Mouse (Mus musculus): ENCODE results near the gene Rbck1.

Rbck1 gene

GRCm38 (mm10) chr2:152344361-152344760 lies 11.9 kb upstream of the Rbck1 start:
- DNase-seq (ENCODE audit: low read depth, low spot score), result no peak

GRCm38 (mm10) chr2:152343329-152344213 lies 11.1 kb upstream of the Rbck1 start, which contains the start of gene Trib3:
TSS of gene Trib3 (minus strand) at chr2:152344032.
- no peak for DNase-seq (ENCODE audit: low read depth, low spot score)

GRCm38 (mm10) chr2:152339631-152340179 lies 7.3 kb upstream of the Rbck1 start:
- no peak for DNase-seq (ENCODE audit: low read depth, low spot score)

DNA sequence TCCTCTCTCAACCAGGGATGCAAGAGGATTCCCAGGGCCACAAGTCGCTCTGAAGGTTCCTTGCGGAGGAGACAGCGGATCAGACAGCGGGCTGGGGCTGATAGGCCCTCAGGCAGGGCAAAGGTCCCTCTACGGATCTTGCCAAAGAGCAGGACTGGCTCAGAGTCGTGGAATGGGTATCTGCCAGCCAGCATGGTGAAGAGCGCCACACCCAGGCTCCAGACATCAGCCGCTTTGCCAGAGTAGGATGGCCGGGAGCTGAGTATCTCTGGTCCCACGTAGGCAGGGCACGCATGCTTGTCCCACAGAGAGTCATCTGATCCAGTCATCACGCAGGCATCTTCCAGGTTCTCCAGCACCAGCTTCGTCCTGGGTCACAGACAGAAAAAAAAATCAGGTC lies 5.9 kb upstream of the Rbck1 start:
- no peak for DNase-seq (ENCODE audit: low read depth, low spot score)

DNA sequence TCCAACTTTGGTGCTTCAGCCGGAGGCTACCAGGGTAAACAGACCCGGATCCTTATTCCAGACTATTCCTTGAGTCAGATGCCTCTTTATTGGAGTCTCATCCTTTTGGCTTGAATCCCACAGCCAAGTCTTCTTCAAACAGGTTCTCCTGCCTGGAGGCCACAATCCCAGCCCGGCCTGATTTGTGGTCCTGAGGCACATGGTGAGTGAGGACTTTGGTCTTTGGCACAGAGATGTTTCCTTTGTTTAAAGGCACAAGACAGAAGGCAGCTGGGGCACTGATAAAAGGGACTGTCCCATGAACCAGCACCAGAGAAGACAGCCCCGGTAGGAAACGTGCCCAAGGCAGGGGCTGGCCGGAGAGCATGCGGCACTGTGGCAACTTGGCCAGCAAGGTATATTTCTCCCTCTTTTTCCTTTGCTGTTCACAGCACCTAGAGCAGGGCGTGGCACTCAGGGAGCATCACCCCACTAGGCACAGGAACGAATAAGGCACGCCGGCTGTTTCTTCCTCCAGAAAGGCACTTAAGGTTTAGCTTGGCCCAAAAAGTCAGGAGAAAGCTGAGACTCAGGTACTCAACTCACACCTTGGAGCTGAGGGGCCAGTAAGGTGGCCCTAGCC lies 5.2 kb upstream of the Rbck1 start:
- no peak for DNase-seq (ENCODE audit: low read depth, low spot score)

GRCm38 (mm10) chr2:152336856-152337255 lies 4.4 kb upstream of the Rbck1 start:
- DNase-seq (ENCODE audit: low read depth, low spot score), result no peak

- DNase-seq (ENCODE audit: low read depth, low spot score), result no peak
These were observed 2.9 kb upstream of the Rbck1 start for GRCm38 (mm10) chr2:152335289-152335820.

- DNase-seq (ENCODE audit: low read depth, low spot score), result no peak
These were observed 1.0 kb upstream of the Rbck1 start for GRCm38 (mm10) chr2:152333345-152334006.

DNA sequence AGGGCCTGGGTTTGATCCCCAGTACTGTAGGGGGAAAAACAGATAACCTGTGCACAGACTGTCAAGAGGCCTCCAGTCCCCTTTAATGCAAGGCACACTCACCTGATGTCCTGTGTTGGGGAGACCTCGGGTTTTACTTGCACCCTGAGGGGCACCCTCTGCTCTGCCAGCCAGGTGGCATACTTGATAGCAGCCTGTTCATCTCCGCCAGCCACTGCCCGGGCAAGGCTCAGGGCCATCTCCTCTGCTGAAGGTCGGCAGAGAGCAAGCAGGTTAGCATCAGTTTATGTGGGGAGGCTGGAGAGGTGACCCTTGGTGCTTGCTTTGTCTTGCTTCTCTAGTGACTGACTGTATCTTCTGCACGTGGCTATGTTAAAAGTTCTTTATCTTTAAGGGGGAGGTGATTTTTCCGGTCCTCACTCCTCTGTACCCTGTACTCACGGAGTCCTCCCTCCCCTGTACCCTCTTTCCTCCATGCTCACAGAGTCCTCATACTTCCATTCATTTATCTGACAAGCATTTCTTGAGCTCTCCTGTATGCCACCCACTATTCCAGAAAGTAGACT lies 1.5 kb downstream of the Rbck1 start:
- DNase-seq (ENCODE audit: low read depth, low spot score), result no peak

- DNase-seq (ENCODE audit: low read depth, low spot score), result no peak
These were observed 4.5 kb downstream of the Rbck1 start for GRCm38 (mm10) chr2:152327980-152328379.

DNA sequence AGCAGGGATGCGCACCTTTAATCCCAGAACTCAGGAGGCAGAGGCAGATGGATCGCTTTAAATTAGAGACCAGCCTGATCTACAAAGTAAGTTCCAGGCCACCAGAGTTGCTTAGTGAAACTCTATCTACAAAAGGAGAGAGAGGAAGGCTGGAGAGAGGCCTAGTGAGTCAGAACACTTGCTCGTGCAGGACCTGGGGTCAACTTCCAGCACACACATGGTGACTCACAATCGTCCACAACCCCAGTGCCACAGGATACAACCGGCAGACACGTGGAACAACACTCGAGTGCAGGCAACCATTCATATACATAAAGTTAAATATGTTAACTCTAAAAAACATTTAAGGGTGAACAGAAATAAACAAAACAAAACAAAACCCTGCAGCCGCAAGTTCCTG lies 5.8 kb downstream of the Rbck1 start:
- DNase-seq (ENCODE audit: low read depth, low spot score), result no peak

DNA sequence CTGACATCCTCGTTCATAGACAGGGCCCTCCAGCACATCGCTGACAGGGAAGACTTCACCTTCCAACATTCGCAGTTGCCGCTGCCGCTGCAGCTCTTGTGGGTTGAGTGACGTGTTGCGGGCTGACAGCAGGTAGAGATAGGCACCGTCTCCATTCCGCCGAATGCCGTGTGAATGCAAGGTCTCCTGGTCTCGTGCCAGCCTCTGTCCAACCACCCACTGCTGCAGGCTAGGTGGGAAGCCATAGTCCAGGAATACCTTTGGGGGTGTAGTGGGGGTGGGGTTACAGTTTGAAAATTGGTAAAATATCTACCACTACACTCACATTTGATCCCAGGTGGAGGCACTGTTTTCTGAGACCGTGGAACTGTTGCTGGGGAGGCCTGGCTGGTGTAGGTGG lies 6.3 kb downstream of the Rbck1 start:
- no peak for DNase-seq (ENCODE audit: low read depth, low spot score)

GRCm38 (mm10) chr2:152324842-152325241 lies 7.6 kb downstream of the Rbck1 start:
- no peak for DNase-seq (ENCODE audit: low read depth, low spot score)

DNA sequence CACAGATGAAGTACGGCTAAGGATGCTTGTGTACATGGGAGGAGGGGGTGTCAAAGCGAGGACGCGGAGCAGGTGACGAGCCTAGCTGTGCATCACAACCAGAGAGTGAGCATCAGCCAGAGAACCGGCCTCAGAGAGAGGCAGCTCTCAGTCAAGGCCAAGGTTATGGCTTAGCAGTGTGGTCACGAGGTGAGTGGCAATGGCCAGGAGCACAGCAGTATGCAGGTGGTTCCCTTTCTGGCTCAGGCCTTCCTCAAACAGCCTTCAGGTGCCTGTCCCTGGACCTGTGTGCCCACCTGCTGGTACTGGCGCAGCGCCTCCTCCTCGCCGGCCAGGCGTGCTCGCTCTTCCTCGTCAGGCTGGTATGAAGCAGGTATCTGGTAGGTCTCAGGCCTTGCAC lies 8.5 kb downstream of the Rbck1 start:
- DNase-seq (ENCODE audit: low read depth, low spot score), result no peak

GRCm38 (mm10) chr2:152322198-152322597 lies 10.3 kb downstream of the Rbck1 start:
- no peak for DNase-seq (ENCODE audit: low read depth, low spot score)

DNA sequence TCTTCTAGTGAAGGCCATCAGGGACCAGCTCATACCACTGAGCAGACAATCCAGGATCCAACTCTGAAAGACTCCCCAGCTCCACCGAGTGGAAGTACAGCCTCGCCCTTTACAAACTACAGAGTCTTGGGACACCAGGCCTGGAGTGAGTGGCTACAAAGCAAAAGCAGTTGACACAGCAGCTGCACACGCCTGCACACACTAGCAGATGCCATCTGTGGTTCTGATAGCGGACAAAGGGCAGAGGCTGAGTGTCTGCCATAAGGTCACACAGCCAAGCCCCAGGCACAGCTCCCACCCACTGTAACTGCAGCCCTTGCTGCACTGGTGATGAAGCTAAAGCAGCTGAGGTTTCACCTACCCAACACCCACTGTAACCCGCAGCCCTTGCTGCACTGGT lies 10.9 kb downstream of the Rbck1 start:
- DNase-seq (ENCODE audit: low read depth, low spot score), result no peak

- no peak for DNase-seq (ENCODE audit: low read depth, low spot score)
These were observed 15.4 kb downstream of the Rbck1 start for GRCm38 (mm10) chr2:152317054-152317453.

- no peak for DNase-seq (ENCODE audit: low read depth, low spot score)
These were observed 18.5 kb downstream of the Rbck1 start for GRCm38 (mm10) chr2:152313926-152314325.

DNA sequence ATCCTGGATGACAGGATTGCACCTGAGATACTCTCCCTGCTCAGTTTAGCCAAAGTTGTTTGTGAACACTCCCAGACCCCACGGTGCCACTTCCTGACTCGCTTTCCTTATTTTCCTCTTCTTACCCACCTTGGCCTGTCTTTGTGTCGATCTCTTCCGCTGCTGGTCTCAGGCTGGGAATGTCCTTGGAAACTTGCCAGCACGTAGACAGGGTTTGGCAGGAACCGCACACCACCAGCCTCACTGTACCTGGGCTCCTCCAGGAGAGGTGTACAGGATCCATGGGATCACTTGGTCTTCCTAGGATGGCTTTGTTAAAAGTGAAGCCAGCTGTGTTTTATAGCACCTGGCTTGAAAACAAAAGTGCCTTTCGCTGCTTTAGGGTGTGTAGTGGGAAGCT lies 19.5 kb downstream of the Rbck1 start:
- no peak for DNase-seq (ENCODE audit: low read depth, low spot score)

DNA sequence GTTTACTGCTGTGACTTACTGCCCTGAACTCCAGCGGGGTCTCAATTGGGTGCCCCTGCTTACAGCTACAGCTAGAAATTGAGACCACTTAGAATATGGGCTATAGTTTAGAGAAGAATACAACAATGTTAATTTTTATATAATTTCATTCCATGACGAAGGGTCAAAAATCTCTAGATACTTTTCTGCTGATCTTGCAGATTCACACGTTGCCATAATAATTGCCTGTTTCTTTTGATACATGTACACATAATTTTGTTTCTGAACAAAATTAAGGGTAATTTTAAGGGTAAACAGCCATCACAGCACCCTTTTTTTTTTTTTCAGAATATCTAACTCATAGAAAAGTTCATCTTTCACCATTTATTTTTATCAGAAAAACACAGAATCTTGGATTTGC lies 25.3 kb downstream of the Rbck1 start:
- DNase-seq (ENCODE audit: low read depth, low spot score), result no peak

DNA sequence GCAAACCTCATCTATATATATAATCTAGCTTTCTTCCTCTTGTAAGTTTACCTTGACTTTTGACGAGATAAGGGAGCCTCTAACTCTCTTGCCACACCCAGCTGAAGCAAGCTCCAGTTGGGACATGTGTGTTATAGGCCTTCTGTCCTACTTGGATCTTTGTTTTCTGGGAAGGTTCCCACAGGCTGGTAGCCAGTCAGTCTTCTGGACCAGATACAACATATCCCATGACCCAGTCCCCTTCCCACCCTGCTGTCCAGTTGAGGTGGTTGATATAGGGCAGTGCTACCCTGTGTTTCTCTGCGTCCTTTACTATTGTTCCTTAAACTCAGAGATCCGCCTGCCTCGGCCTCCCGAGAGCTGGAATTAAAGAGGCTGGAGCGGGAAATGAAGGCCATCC lies 27.0 kb downstream of the Rbck1 start:
- no peak for DNase-seq (ENCODE audit: low read depth, low spot score)

GRCm38 (mm10) chr2:152303781-152304180 lies 28.7 kb downstream of the Rbck1 start:
- DNase-seq (ENCODE audit: low read depth, low spot score), result no peak

Data from brain, embryonic 18.5 days (tissue).